Mouse (Mus musculus) myocyte (in vitro differentiated cells): ENCODE data around the gene Zmynd11.

Experiments
- CEBPB ChIP-seq: IDR thresholded peaks from 2 replicates; pipeline ENCODE4 v1.6.1; 2011; ENCODE audit warnings: mild to moderate bottlenecking, moderate library complexity; ENCODE audit not compliant: poor library complexity, insufficient read depth, severe bottlenecking
- E2F4 ChIP-seq: IDR thresholded peaks from one replicate; pipeline ENCODE4 v1.6.1; 2011; ENCODE audit warnings: mild to moderate bottlenecking, control low read depth, moderate library complexity; ENCODE audit not compliant: insufficient read depth
- MAX ChIP-seq: IDR thresholded peaks from one replicate; pipeline ENCODE4 v1.6.1; 2011; ENCODE audit warnings: low read depth, mild to moderate bottlenecking, control low read depth
- POLR2A ChIP-seq: IDR thresholded peaks from one replicate; pipeline ENCODE4 v1.6.1; 2011; ENCODE audit warnings: low read depth, mild to moderate bottlenecking, control low read depth, moderate library complexity; ENCODE audit not compliant: insufficient read length
- TCF12 ChIP-seq: IDR thresholded peaks from one replicate; pipeline ENCODE4 v1.6.1; 2011; ENCODE audit warnings: mild to moderate bottlenecking, control low read depth; ENCODE audit not compliant: poor library complexity, insufficient read depth, severe bottlenecking
- USF1 ChIP-seq: IDR thresholded peaks from one replicate; pipeline ENCODE4 v1.6.1; 2011; ENCODE audit warnings: low read depth, mild to moderate bottlenecking, control low read depth, moderate library complexity

- TF ChIP-seq MAX (no peak), POLR2A (no peak), E2F4 (no peak), TCF12 (no peak), CEBPB (no peak), USF1 (no peak)
These were observed 49.9 kb downstream of the Zmynd11 start for GRCm38 (mm10) chr13:9715224-9715623.
